Mouse (Mus musculus) left cerebral cortex, adult 2 months (tissue): ENCODE measurements around the gene Pde12. TPM values are rescaled to one million over a fixed set of nuclear protein-coding genes. Genes with fewer than 3 reads are reported as not detected.

Experiments used
- DNase-seq, 2 experiments: peaks; one replicate each; pipeline ENCODE4 v3.0.0; 2021 to 2022; ENCODE audit warnings: low spot score in 2 of 2, mixed read lengths in 1 of 2; ENCODE audit errors: extremely low spot score in 1 of 2
- H3K27ac ChIP-seq: fragments of 200-600 bp; 2 replicates; pipeline ENCODE4 v1.8.1; 2022
- H3K4me3 ChIP-seq: fragments of 200-600 bp; 2 replicates; pipeline ENCODE4 v1.8.1; 2022
- CTCF ChIP-seq: fragments of 200-600 bp; IDR thresholded peaks from 2 replicates; pipeline ENCODE4 v1.8.1; 2022; ENCODE audit warnings: antibody characterized with exemption, mild to moderate bottlenecking, moderate library complexity
- intact Hi-C: fragments of 180-260 bp; cut with DNase I; formaldehyde crosslinking; loops from one replicate; pipeline ENCODE4 v1.15.1; 2025
- total RNA-seq, 2 experiments: library from RNA; stranded (reverse); gene quantifications; 2 replicates each; pipeline ENCODE4 v1.2.3; 2021

Gene Pde12
- total RNA-seq, 2 experiments from 2014 or later = 8.6 to 9.5 TPM

- Histone ChIP-seq H3K27ac (peak overlapping the region; percentile 96), H3K4me3 (peak overlapping the region; percentile 92)
- DNase-seq = peak; percentile 56 to 58
- no peak; the same call in 1 of the 2 replicates for TF ChIP-seq CTCF
- intact Hi-C loops = loop anchor here (2.0 to 10.0 kb wide), 4 partner anchors 30 to 429 kb away; partner anchors contain the start of genes Appl1, Arf4 and Il17rd
Measured at GRCm38 (mm10) chr14:26668371-26669291, 1.1 kb downstream of the Pde12 start.

GRCm38 (mm10) chr14:26667991-26668370 lies 1.7 kb downstream of the Pde12 start:
- peak overlapping the region; percentile 92 for H3K4me3 ChIP-seq
- TF ChIP-seq CTCF = no peak
- DNase-seq = no peak
- no peak overlapping the region; the same call in 1 of the 2 replicates for H3K27ac ChIP-seq
- intact Hi-C loops = loop anchor here (2.0 to 10.0 kb wide), 4 partner anchors 29 to 429 kb away; partner anchors contain the start of genes Appl1, Arf4 and Il17rd

GRCm38 (mm10) chr14:26663851-26664250 lies 5.8 kb downstream of the Pde12 start:
- no peak for DNase-seq
- no peak for TF ChIP-seq CTCF
- Histone ChIP-seq H3K4me3 (no peak overlapping the region), H3K27ac (no peak overlapping the region)
- intact Hi-C loops = loop anchor here (10.0 kb wide), 1 partner anchor 371 kb away; the partner anchor contains the start of gene Il17rd

GRCm38 (mm10) chr14:26662488-26662887 lies 7.2 kb downstream of the Pde12 start:
- no peak for TF ChIP-seq CTCF
- intact Hi-C loops = loop anchor here (10.0 kb wide), 1 partner anchor 372 kb away; the partner anchor contains the start of gene Il17rd
- Histone ChIP-seq H3K4me3 (no peak overlapping the region), H3K27ac (no peak overlapping the region)
- DNase-seq = no peak

- TF ChIP-seq CTCF = no peak
- Histone ChIP-seq H3K4me3 (no peak overlapping the region), H3K27ac (no peak overlapping the region)
- no peak for DNase-seq
- intact Hi-C loops = loop anchor here (10.0 kb wide), 1 partner anchor 373 kb away; the partner anchor contains the start of gene Il17rd
Measured at GRCm38 (mm10) chr14:26662016-26662415, 7.7 kb downstream of the Pde12 start.

- intact Hi-C loops = loop anchor here (10.0 kb wide), 1 partner anchor 375 kb away; the partner anchor contains the start of gene Il17rd
- TF ChIP-seq CTCF = no peak
- DNase-seq = no peak
- H3K4me3 ChIP-seq = no peak overlapping the region
- H3K27ac ChIP-seq = no peak overlapping the region
Measured at GRCm38 (mm10) chr14:26660233-26660632, 9.4 kb downstream of the Pde12 start.

GRCm38 (mm10) chr14:26658178-26658577 lies 11.5 kb downstream of the Pde12 start:
- H3K27ac ChIP-seq = no peak overlapping the region
- TF ChIP-seq CTCF = no peak
- H3K4me3 ChIP-seq = no peak overlapping the region
- intact Hi-C loops = no loop called here
- DNase-seq = no peak

- Histone ChIP-seq H3K27ac (no peak overlapping the region), H3K4me3 (no peak overlapping the region)
- DNase-seq = no peak
- peak; percentile 42 for TF ChIP-seq CTCF
- intact Hi-C loops = no loop called here
Measured at GRCm38 (mm10) chr14:26651901-26652300, 17.8 kb downstream of the Pde12 start.

GRCm38 (mm10) chr14:26647811-26648210 lies 21.9 kb downstream of the Pde12 start:
- no peak overlapping the region for H3K27ac ChIP-seq
- no peak for TF ChIP-seq CTCF
- no peak for DNase-seq
- H3K4me3 ChIP-seq = no peak overlapping the region
- intact Hi-C loops = no loop called here

- Histone ChIP-seq H3K4me3 (no peak overlapping the region), H3K27ac (no peak overlapping the region)
- no peak for TF ChIP-seq CTCF
- DNase-seq = no peak
- intact Hi-C loops = no loop called here
Measured at GRCm38 (mm10) chr14:26645989-26646650, 23.6 kb downstream of the Pde12 start.

- TF ChIP-seq CTCF = no peak
- Histone ChIP-seq H3K27ac (no peak overlapping the region), H3K4me3 (no peak overlapping the region)
- DNase-seq = no peak
- intact Hi-C loops = no loop called here
Measured at GRCm38 (mm10) chr14:26643006-26643624, 26.6 kb downstream of the Pde12 start.
